Mouse (Mus musculus) liver, adult (tissue): ENCODE data around the gene Slc6a1.

Experiments used
- GATA4 ChIP-seq: IDR thresholded peaks from 2 replicates; pipeline ENCODE4 v1.6.1; 2014; ENCODE audit warnings: mild to moderate bottlenecking, low read length; ENCODE audit not compliant: insufficient replicate concordance

Gene Slc6a1

DNA sequence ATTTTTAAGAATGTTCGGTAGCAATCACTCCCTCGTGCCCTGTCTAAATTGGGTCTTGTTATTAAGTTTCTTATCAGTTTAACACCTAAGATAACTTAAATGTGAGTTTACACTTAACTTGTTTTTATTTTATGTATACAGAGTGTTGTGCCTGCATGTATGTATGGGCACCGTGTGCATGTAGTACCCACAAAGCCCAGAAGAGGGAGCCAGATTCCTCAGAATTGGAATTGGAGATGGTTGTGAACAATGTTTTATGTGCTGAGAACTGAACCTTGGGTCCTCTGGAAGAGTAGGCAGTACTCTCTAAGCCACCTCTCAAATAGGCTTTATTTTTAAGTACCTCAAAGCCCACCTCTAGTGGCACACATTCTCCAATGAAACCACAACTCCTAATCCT is 38.7 kb downstream of the Slc6a1 start:
- no peak for TF ChIP-seq GATA4

DNA sequence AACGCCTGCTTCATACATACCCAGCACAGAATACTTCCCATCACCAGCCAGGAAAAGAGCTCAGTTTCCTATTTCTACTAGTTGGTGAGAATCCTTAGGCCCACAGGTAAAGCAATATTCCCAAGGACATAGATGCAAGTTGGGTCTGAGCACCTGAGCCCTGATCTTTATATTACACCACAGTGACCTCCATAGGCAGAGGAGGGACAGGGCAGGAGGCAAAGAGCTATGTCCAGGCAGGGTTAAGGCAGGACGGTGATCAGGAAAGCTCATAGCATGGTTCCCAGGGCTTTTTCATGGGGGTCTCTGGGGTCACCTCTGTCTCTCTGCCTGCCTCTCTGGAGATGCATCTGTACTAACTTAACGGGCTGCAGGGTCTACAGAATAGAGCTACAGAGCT is 40.5 kb downstream of the Slc6a1 start:
- no peak for TF ChIP-seq GATA4

- TF ChIP-seq GATA4: no peak
These were observed 42.4 kb downstream of the Slc6a1 start for GRCm38 (mm10) chr6:114324808-114325207.

- TF ChIP-seq GATA4: no peak
These were observed 47.4 kb downstream of the Slc6a1 start for GRCm38 (mm10) chr6:114329597-114330470.

GRCm38 (mm10) chr6:114331926-114332325 is 49.5 kb downstream of the Slc6a1 start:
- no peak for TF ChIP-seq GATA4

- no peak for TF ChIP-seq GATA4
These were observed 53.9 kb downstream of the Slc6a1 start for GRCm38 (mm10) chr6:114336128-114336943.

- no peak for TF ChIP-seq GATA4
These were observed 54.4 kb downstream of the Slc6a1 start for GRCm38 (mm10) chr6:114336944-114337215.

- TF ChIP-seq GATA4: no peak
These were observed 61.3 kb downstream of the Slc6a1 start for GRCm38 (mm10) chr6:114343740-114344139.

GRCm38 (mm10) chr6:114345156-114345555 is 62.7 kb downstream of the Slc6a1 start:
- TF ChIP-seq GATA4: peak; percentile 17; the same call in 1 of the 2 replicates

- no peak for TF ChIP-seq GATA4
These were observed 65.7 kb downstream of the Slc6a1 start for GRCm38 (mm10) chr6:114347831-114348754.

- TF ChIP-seq GATA4: no peak
These were observed 72.2 kb downstream of the Slc6a1 start for GRCm38 (mm10) chr6:114354635-114355034.

DNA sequence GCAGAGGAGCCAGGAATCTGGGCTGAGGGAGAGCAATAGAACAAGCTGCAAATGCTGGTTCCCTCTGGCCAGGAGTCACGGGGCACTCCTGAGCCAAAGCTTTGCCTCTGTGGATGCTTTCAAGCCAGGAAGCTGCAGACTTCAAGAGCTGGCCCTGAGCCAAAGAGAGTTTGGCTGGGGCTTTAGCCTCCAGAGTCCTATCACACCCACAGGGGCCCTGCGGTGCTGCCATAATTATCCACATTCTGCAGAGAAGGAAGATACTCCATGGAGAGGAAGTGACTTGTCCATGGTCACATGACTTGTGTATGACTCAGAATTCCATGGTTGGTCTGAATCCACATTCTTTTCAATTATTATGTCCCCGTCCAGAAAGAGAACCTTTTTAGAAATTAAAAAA is 75.7 kb downstream of the Slc6a1 start:
- TF ChIP-seq GATA4: no peak

- no peak for TF ChIP-seq GATA4
These were observed 79.9 kb downstream of the Slc6a1 start for GRCm38 (mm10) chr6:114362355-114362754.

DNA sequence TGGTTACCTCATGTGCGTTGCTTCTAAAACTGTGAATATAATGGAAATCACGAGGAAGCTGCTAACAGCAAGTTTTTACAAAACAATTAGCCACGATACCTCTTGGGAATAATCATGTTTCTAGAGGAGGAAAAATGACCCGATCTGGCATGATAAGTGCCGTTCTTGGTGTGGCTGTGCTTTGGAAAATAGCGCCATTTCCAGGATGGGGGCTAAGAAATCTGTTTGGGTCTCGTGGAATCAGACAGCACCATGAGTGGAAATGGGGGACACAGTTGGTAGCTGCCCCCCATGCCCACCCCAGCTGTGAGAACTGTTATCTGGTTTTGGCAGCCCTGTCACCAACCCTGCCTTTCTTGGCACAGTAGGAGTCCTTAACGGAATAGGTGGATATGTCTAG is 81.3 kb downstream of the Slc6a1 start:
- no peak for TF ChIP-seq GATA4

DNA sequence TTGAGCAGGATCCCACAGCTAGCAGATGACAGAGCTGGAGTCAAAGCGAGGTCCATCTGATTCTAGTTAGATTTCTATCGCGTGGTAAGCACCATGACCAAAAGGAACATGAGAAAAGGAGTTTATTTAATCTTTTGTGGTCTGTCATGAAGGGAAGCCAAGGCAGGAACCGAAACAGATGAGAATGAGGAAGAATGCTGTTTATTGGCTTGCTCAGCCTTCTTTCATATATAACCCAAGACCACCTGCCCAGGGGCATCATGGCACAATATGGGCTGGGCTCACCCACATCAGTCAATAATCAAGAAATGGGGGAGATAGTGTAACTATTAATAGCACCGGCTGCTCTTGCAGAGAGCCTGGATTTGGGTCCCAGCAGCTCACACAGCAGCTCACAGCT is 82.3 kb downstream of the Slc6a1 start:
- no peak for TF ChIP-seq GATA4

- no peak for TF ChIP-seq GATA4
These were observed 83.8 kb downstream of the Slc6a1 start for GRCm38 (mm10) chr6:114366191-114366590.
